Mouse (Mus musculus): ENCODE measurements around the gene Sh3tc1. TPM values are rescaled to one million over a fixed set of nuclear protein-coding genes. Genes with fewer than 3 reads are reported as not detected.

Gene Sh3tc1
- 2.3 and 2.8 TPM in 2 replicates for polyA plus RNA-seq (2015; fragmentation: Nextera tagmentation; extraction: Ambion mirVana)

DNA sequence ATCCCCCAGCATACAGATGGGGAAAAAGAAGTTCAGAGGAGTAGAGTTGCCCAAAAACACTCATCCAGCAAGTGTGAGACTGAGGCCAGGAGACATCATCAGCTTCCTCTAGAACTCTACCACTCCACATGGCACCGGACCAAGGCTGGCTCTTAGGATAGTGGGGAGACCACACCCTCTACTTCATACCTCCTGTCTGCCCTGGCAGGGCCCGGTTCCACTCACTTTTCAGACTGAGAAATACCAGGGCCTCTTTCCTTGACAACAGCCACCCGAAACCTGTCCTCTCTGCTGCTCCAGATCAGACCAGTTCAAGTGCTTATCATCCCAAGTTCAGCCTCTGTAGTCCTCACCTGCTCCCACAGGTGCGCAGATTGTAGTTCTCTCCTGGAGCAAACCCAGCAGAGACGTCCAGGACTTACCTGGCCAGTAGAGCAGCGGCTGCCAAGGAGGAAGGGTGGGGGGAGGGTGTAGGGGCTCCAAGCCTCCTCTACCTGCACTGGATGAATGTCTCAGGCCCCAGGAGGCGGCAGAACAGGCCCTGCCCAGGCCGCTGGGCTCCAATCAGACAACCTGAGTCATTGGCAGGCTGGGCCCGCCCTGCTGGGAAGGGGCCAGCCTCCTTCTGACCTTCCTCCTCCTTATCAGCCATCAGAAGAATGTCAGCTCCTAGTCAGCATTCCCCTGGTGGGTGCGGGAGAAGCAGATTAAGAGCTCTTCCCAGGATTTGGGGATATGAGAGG lies at the start of gene Sh3tc1:
TSS of gene Sh3tc1 (minus strand) at position 452 of the 743 bp plus-strand sequence.
- Histone ChIP-seq H3K36me3 (ENCODE audit: control insufficient read depth, insufficient read depth) (no peaks in the 10 kb centered on the region), H3K9ac (replicated peaks; ENCODE audit: low read depth, low read length) (no peak within 1 kb of the TSS), H3K9me3 (ENCODE audit: control insufficient read depth, low read length) (no peaks in the 10 kb centered on the region), H3K4me1 (replicated peaks; ENCODE audit: control insufficient read depth, insufficient read depth, low read length) (no peaks in the 10 kb centered on the region), H3K27me3 (replicated peaks; ENCODE audit: control insufficient read depth, insufficient read depth, low read length) (no peaks in the 10 kb centered on the region), H3K4me2 (ENCODE audit: low read length) (no peak within 1 kb of the TSS), H3K27ac (ENCODE audit: low read length) (no peak within 1 kb of the TSS), H3K4me3 (replicated peaks; ENCODE audit: low read length) (no peak within 1 kb of the TSS)
- no peak for ATAC-seq
- 20% methylated on average over 10 of the region's 10 CpGs for WGBS

DNA sequence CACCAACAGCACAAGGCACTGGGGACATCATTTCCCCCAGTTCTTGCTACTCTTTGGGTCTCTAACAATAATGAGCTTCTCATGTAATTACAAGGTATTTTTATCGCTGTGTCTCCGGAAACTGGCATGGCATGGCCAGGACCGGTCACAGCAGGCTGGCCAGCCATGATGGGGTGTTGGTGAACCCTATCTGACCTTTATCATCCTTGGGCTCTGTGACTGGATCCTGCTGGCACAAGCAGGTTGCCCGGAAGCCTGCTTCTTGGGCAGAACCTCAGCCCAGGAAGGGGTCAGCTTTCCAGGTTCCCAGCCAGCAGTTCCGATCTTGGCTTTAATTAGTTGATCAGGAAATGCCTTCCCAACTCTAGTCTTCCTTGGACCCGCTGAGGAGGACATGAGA lies 48.9 kb upstream of the Sh3tc1 start:
- H3K4me2 ChIP-seq (ENCODE audit: low read length): no peak overlapping the region
- no peaks in the 10 kb centered on the region for H3K9me3 ChIP-seq (ENCODE audit: control insufficient read depth, low read length)
- WGBS: 82% methylated on average over 6 of the region's 6 CpGs
- no peak overlapping the region for H3K9ac ChIP-seq (replicated peaks; ENCODE audit: low read depth, low read length)
- no peak overlapping the region for H3K4me3 ChIP-seq (replicated peaks; ENCODE audit: low read length)
- no peaks in the 10 kb centered on the region for H3K4me1 ChIP-seq (replicated peaks; ENCODE audit: control insufficient read depth, insufficient read depth, low read length)
- no peaks in the 10 kb centered on the region for H3K27me3 ChIP-seq (replicated peaks; ENCODE audit: control insufficient read depth, insufficient read depth, low read length)
- H3K27ac ChIP-seq (ENCODE audit: low read length): no peak overlapping the region
- no peak for ATAC-seq
- no peaks in the 10 kb centered on the region for H3K36me3 ChIP-seq (ENCODE audit: control insufficient read depth, insufficient read depth)

- Histone ChIP-seq H3K4me2 (ENCODE audit: low read length) (no peak overlapping the region), H3K9me3 (ENCODE audit: control insufficient read depth, low read length) (no peaks in the 10 kb centered on the region), H3K27ac (ENCODE audit: low read length) (no peak overlapping the region), H3K9ac (replicated peaks; ENCODE audit: low read depth, low read length) (no peak overlapping the region), H3K4me1 (replicated peaks; ENCODE audit: control insufficient read depth, insufficient read depth, low read length) (no peaks in the 10 kb centered on the region), H3K27me3 (replicated peaks; ENCODE audit: control insufficient read depth, insufficient read depth, low read length) (no peaks in the 10 kb centered on the region), H3K36me3 (ENCODE audit: control insufficient read depth, insufficient read depth) (no peaks in the 10 kb centered on the region), H3K4me3 (replicated peaks; ENCODE audit: low read length) (no peak overlapping the region)
- 92% methylated on average over 12 of the region's 12 CpGs for WGBS
- ATAC-seq: no peak
Measured at GRCm38 (mm10) chr5:35787847-35788246, 48.1 kb upstream of the Sh3tc1 start.

DNA sequence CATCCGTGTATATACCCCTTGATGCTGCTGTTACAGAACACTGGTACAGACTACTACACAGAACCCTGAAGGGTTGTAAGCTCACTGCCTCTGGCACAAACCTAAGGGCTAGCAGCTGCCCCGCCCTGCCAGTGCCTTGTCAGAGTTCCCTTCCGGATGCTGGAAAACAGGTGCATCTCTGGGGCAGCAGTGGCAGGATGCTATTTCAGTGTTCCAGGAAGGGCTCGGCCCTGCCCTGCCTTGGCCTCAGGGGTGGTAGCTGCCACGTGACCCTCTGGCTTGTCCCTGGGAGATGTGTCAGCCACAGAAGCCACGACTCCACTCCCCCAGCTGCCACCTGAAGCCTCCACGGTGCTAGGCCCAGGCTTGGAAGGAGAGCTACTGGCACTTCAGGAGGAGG lies 46.1 kb upstream of the Sh3tc1 start:
- H3K27ac ChIP-seq (ENCODE audit: low read length): no peak overlapping the region
- no peak overlapping the region for H3K4me2 ChIP-seq (ENCODE audit: low read length)
- no peak overlapping the region for H3K4me3 ChIP-seq (replicated peaks; ENCODE audit: low read length)
- H3K9ac ChIP-seq (replicated peaks; ENCODE audit: low read depth, low read length): no peak overlapping the region
- WGBS: 71% methylated on average over 7 of the region's 7 CpGs
- no peaks in the 10 kb centered on the region for H3K27me3 ChIP-seq (replicated peaks; ENCODE audit: control insufficient read depth, insufficient read depth, low read length)
- no peaks in the 10 kb centered on the region for H3K9me3 ChIP-seq (ENCODE audit: control insufficient read depth, low read length)
- no peak for ATAC-seq
- no peaks in the 10 kb centered on the region for H3K4me1 ChIP-seq (replicated peaks; ENCODE audit: control insufficient read depth, insufficient read depth, low read length)
- H3K36me3 ChIP-seq (ENCODE audit: control insufficient read depth, insufficient read depth): no peaks in the 10 kb centered on the region

DNA sequence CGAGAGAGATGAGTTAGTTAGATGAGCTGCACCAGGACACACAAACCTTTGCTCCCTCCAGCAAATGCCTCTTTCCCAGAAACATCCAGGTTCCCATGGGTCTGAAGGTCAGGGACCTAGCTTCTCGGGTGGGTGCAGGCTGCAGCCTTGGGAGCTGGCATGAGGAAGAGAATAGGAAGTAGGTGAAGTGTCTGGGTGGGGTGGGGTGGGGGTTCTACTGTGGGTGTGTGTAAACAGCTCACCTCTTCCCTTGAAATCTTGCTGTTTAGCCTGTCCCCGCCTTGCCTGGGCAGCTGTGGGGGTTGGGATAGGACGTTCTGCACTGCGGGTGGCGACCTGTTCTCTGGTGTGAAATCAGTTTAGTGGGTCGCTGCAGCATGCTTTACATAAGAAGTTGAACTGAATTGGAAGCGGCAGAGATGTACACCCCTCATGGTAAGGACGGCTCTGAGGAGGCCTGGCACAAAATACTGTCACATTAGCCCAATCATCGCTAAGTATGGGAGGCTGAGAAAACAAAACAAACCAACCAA lies 42.9 kb upstream of the Sh3tc1 start:
- H3K36me3 ChIP-seq (ENCODE audit: control insufficient read depth, insufficient read depth): no peaks in the 10 kb centered on the region
- no peak for ATAC-seq
- 60% methylated on average over 10 of the region's 10 CpGs for WGBS
- H3K4me2 ChIP-seq (ENCODE audit: low read length): no peak overlapping the region
- no peak overlapping the region for H3K9ac ChIP-seq (replicated peaks; ENCODE audit: low read depth, low read length)
- H3K4me1 ChIP-seq (replicated peaks; ENCODE audit: control insufficient read depth, insufficient read depth, low read length): no peaks in the 10 kb centered on the region
- no peak overlapping the region for H3K27ac ChIP-seq (ENCODE audit: low read length)
- H3K4me3 ChIP-seq (replicated peaks; ENCODE audit: low read length): no peak overlapping the region
- no peaks in the 10 kb centered on the region for H3K27me3 ChIP-seq (replicated peaks; ENCODE audit: control insufficient read depth, insufficient read depth, low read length)
- no peaks in the 10 kb centered on the region for H3K9me3 ChIP-seq (ENCODE audit: control insufficient read depth, low read length)

DNA sequence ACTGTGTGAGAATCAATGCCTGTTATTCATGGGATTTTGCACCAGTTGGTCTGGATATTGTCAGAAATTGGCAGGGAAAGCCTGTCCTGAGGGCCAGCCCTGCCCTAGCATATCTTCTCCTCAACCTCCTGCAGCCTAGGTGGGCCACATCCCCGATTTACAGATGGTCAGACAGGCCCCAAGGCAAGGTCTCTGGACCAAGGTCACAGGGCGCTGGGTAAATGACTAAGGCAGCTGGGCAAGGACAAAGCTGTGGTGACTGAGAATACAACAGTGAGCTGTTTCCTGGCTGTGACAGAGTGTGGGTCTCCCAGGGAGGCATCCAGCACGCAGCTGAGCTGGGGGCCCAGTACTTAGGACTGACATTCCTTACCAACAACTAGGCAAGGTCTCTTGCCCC lies 41.3 kb upstream of the Sh3tc1 start:
- H3K9me3 ChIP-seq (ENCODE audit: control insufficient read depth, low read length): no peaks in the 10 kb centered on the region
- ATAC-seq: no peak
- H3K9ac ChIP-seq (replicated peaks; ENCODE audit: low read depth, low read length): no peak overlapping the region
- no peaks in the 10 kb centered on the region for H3K27me3 ChIP-seq (replicated peaks; ENCODE audit: control insufficient read depth, insufficient read depth, low read length)
- H3K4me1 ChIP-seq (replicated peaks; ENCODE audit: control insufficient read depth, insufficient read depth, low read length): no peaks in the 10 kb centered on the region
- WGBS: 66% methylated on average over 3 of the region's 3 CpGs
- H3K4me2 ChIP-seq (ENCODE audit: low read length): no peak overlapping the region
- H3K27ac ChIP-seq (ENCODE audit: low read length): no peak overlapping the region
- H3K4me3 ChIP-seq (replicated peaks; ENCODE audit: low read length): no peak overlapping the region
- no peaks in the 10 kb centered on the region for H3K36me3 ChIP-seq (ENCODE audit: control insufficient read depth, insufficient read depth)

- peaks cover 4% of the 10 kb centered on the region; the same call in 1 of the 2 replicates for H3K4me1 ChIP-seq (replicated peaks; ENCODE audit: control insufficient read depth, insufficient read depth, low read length)
- no peaks in the 10 kb centered on the region for H3K36me3 ChIP-seq (ENCODE audit: control insufficient read depth, insufficient read depth)
- no peak overlapping the region for H3K4me3 ChIP-seq (replicated peaks; ENCODE audit: low read length)
- H3K27ac ChIP-seq (ENCODE audit: low read length): no peak overlapping the region
- WGBS: 57% methylated on average over 6 of the region's 6 CpGs
- no peak overlapping the region for H3K9ac ChIP-seq (replicated peaks; ENCODE audit: low read depth, low read length)
- no peak overlapping the region for H3K4me2 ChIP-seq (ENCODE audit: low read length)
- no peaks in the 10 kb centered on the region for H3K27me3 ChIP-seq (replicated peaks; ENCODE audit: control insufficient read depth, insufficient read depth, low read length)
- no peak for ATAC-seq
- no peaks in the 10 kb centered on the region for H3K9me3 ChIP-seq (ENCODE audit: control insufficient read depth, low read length)
Measured at GRCm38 (mm10) chr5:35774137-35774424, 34.3 kb upstream of the Sh3tc1 start.

DNA sequence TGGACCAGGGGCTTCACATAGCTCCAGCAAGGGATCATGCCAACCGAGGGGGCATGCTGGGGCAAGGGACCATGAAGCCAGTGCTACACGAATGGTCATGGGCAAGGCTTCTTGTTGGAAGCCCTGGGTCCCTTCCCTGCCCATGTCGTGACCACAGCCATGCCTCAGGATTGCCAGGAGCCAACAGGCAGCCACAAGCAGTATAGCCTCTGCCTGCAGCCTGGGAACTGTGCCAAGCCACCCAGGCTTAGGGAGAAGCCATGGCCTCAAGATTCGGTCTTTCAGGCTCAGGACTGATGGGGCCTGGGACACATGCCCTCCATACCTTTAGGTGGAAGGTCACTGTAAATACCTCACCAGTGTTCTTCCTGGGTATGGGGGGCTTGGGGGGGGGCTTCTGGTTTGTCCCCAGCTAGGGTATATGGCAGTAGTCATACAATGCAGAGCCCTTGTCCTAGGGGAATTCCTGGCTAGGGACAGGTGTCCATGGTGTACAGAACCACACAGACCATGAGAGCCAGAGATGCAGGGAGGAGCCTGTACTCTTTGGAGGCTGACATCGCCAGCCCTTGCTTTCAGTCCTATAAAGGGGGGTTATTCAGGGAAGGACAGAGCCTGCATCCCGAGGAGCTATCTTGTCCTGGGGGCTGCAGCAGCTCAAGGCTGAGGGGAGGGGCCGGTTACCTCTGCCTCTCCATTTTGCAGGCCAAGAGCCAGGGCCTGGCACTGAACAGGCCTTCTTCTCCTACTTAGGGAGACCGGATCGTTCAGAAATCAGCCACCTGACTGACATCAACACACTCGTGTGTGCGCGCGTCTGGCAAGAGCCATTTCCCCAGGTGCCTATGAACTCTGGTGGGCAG lies 33.7 kb upstream of the Sh3tc1 start:
- Histone ChIP-seq H3K4me1 (replicated peaks; ENCODE audit: control insufficient read depth, insufficient read depth, low read length) (peaks cover 4% of the 10 kb centered on the region; the same call in 1 of the 2 replicates), H3K27ac (ENCODE audit: low read length) (no peak overlapping the region), H3K4me3 (replicated peaks; ENCODE audit: low read length) (no peak overlapping the region), H3K36me3 (ENCODE audit: control insufficient read depth, insufficient read depth) (no peaks in the 10 kb centered on the region), H3K4me2 (ENCODE audit: low read length) (no peak overlapping the region), H3K9me3 (ENCODE audit: control insufficient read depth, low read length) (no peaks in the 10 kb centered on the region), H3K9ac (replicated peaks; ENCODE audit: low read depth, low read length) (no peak overlapping the region), H3K27me3 (replicated peaks; ENCODE audit: control insufficient read depth, insufficient read depth, low read length) (no peaks in the 10 kb centered on the region)
- 61% methylated on average over 13 of the region's 13 CpGs for WGBS
- no peak for ATAC-seq

DNA sequence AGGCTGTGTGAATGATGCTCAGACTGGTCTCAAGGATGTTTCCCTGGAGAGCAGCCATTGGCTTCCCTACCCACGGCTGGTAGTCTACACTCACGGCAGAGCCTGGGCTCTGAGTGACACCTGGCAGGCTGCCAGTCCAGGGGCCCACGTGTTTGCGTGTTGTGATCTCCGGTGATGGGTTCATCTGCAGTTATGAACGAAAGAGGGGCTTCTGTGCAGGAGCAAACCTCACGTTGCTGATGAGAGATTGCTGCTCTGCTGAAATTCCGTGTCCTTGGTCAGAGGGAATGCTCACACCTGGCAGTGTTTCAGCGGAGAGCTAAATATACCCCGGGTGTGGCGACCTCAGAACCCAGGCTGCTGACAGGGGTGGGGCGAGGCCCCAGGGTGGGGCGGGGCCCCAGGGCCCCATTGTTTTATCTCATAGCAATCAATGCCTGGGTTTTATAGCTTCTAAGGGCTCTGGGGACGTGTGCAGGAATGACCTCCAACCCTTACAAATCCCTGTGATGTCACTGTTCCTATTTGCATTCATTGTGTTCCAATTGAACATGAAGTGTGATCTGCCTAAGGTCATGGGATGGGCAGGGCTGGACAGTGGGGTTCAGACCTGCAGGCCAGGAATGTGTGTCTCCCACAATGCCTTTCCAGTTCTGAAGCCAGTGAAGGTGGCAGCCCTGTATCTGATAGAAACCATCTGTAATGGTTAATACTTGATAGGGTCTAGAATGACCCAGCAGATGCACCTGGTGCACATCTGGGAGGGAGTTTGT lies 31.3 kb upstream of the Sh3tc1 start:
- ATAC-seq: no peak
- 46% methylated on average over 14 of the region's 14 CpGs for WGBS
- H3K36me3 ChIP-seq (ENCODE audit: control insufficient read depth, insufficient read depth): no peaks in the 10 kb centered on the region

More for the DNA sequence above, 31.3 kb upstream of the Sh3tc1 start:
- H3K27ac ChIP-seq (ENCODE audit: low read length): no peak overlapping the region
- H3K4me3 ChIP-seq (replicated peaks; ENCODE audit: low read length): no peak overlapping the region
- H3K4me2 ChIP-seq (ENCODE audit: low read length): no peak overlapping the region
- no peak overlapping the region for H3K9ac ChIP-seq (replicated peaks; ENCODE audit: low read depth, low read length)
- no peaks in the 10 kb centered on the region for H3K27me3 ChIP-seq (replicated peaks; ENCODE audit: control insufficient read depth, insufficient read depth, low read length)
- H3K4me1 ChIP-seq (replicated peaks; ENCODE audit: control insufficient read depth, insufficient read depth, low read length): peaks cover 4% of the 10 kb centered on the region; the same call in 1 of the 2 replicates
- H3K9me3 ChIP-seq (ENCODE audit: control insufficient read depth, low read length): no peaks in the 10 kb centered on the region

Measured in forebrain, embryonic 16.5 days (tissue).